In the genomic region with DNA sequence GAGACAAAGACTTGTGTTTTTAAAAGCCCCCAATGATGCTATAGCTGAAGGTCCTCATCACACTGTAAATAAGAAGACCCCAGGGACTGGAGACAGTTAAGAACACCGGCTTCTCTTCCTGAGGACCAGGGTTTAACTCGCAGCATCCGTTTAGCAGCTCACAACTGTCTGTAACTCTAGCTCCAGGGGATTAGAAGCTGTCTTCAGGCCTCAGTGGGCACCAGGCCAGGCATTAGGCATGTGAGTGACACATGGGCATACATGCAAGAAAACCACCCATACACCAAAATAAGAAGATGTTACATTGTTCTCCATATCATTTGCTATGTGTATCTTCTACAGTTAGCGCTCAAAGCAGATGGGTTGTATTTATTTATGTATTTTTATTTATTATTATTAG, we compare ENCODE assay signal across 17 mouse cellular contexts.
DNase-seq lines count a peak whose midpoint lies in the region; ATAC-seq and TF ChIP-seq lines count a peak whose summit lies in the region.
"Had no signal": no experiment of that assay in that cellular context is flagged by ENCODE, and none has a peak within 500 bp of the region (broad histone marks: within the 10 kb centered on the region; RNA-seq: fewer than 3 reads in every experiment).

No protein-coding gene starts in this region.

- no peaks in the 10 kb centered on the region for H3K27me3 ChIP-seq in midbrain, embryonic 11.5 days (ENCODE audit: control insufficient read depth, insufficient read depth, low read length)
- H3K27me3 ChIP-seq in midbrain, embryonic 15.5 days (replicated peaks): no peaks in the 10 kb centered on the region
- H3K27me3 ChIP-seq: hindbrain, embryonic 13.5 days; neural tube, embryonic 12.5 days had no signal

- H3K36me3 ChIP-seq in midbrain, embryonic 11.5 days (ENCODE audit: control insufficient read depth, insufficient read depth, low read length): no peaks in the 10 kb centered on the region
- no peaks in the 10 kb centered on the region for H3K36me3 ChIP-seq in midbrain, embryonic 15.5 days (replicated peaks)
- H3K36me3 ChIP-seq: hindbrain, embryonic 13.5 days; neural tube, embryonic 12.5 days had no signal

- H3K9me3 ChIP-seq in midbrain, embryonic 11.5 days (ENCODE audit: control insufficient read depth, low read length): no peaks in the 10 kb centered on the region
- no peaks in the 10 kb centered on the region for H3K9me3 ChIP-seq in midbrain, embryonic 15.5 days
- H3K9me3 ChIP-seq: hindbrain, embryonic 13.5 days; neural tube, embryonic 12.5 days had no signal

- H3K4me2 ChIP-seq in midbrain, embryonic 11.5 days: no peak overlapping the region
- no peak overlapping the region for H3K4me2 ChIP-seq in midbrain, embryonic 15.5 days
- H3K4me2 ChIP-seq: hindbrain, embryonic 13.5 days; neural tube, embryonic 12.5 days had no signal

- 48% methylated on average over 4 of the region's 4 CpGs for WGBS in midbrain, embryonic 11.5 days
- 45% methylated on average over 4 of the region's 4 CpGs for WGBS in midbrain, embryonic 15.5 days

- H3K4me1 ChIP-seq in midbrain, embryonic 11.5 days (ENCODE audit: control insufficient read depth, insufficient read depth, low read length): no peaks in the 10 kb centered on the region
- peaks cover 14% of the 10 kb centered on the region for H3K4me1 ChIP-seq in midbrain, embryonic 15.5 days
- H3K4me1 ChIP-seq: hindbrain, embryonic 13.5 days; neural tube, embryonic 12.5 days had no signal

- no peak for ATAC-seq in midbrain, embryonic 11.5 days (ENCODE audit: low FRiP score)
- no peak for ATAC-seq in midbrain, embryonic 15.5 days (replicated peaks)
- ATAC-seq: forebrain, postnatal 0 days; lung, postnatal 0 days had no signal

- DNase-seq in gastrocnemius, postnatal 10 days: peak; percentile 20
- no peak for DNase-seq in gastrocnemius, adult 18-20 months (ENCODE audit: low spot score)
- peak; percentile 61 for DNase-seq in midbrain, embryonic 11.5 days (ENCODE audit: low spot score, missing footprints)
- peak; percentile 70 for DNase-seq in brain, embryonic 14.5 days (ENCODE audit: low read depth)
- DNase-seq in retina, postnatal 7 days (ENCODE audit: low read depth, low spot score): peak; percentile 20
- DNase-seq in urinary bladder, postnatal 36 days (ENCODE audit: low spot score in 2 of 2): no peak
- DNase-seq: cerebellum, adult 9-11 months; embryo, embryonic 11 days; forebrain, postnatal 0 days; kidney, adult 18-20 months; thymus, adult 18-20 months; thymus, postnatal 36 days had no signal

- H3K27ac ChIP-seq in midbrain, embryonic 11.5 days (ENCODE audit: low read depth, low read length): no peak overlapping the region
- H3K27ac ChIP-seq in midbrain, embryonic 15.5 days: no peak overlapping the region
- H3K27ac ChIP-seq: hindbrain, embryonic 13.5 days; macrophage; neural tube, embryonic 12.5 days had no signal

- no peak for TF ChIP-seq POLR2A in brain, embryonic 14.5 days (IDR thresholded peaks at IDR 0.05; ENCODE audit: borderline replicate concordance, extremely low read depth, insufficient read depth, insufficient read length, poor library complexity, severe bottlenecking)

- H3K4me3 ChIP-seq in midbrain, embryonic 11.5 days (ENCODE audit: low read depth, low read length): no peak overlapping the region
- H3K4me3 ChIP-seq in midbrain, embryonic 15.5 days: no peak overlapping the region
- H3K4me3 ChIP-seq: hindbrain, embryonic 13.5 days; neural tube, embryonic 12.5 days had no signal

- H3K9ac ChIP-seq in midbrain, embryonic 11.5 days (ENCODE audit: low read length): no peak overlapping the region
- H3K9ac ChIP-seq in midbrain, embryonic 15.5 days: no peak overlapping the region
- H3K9ac ChIP-seq: forebrain, postnatal 0 days; hindbrain, embryonic 13.5 days; neural tube, embryonic 12.5 days had no signal

- no peak for TF ChIP-seq CTCF in brain, embryonic 14.5 days (IDR thresholded peaks at IDR 0.05; ENCODE audit: borderline replicate concordance, extremely low read depth, insufficient read depth, insufficient read length)

Comparison
In these comparisons a context has a peak if more than half of its experiments do, and no peak if none do; other contexts are left out.
1. DNase-seq: peak in gastrocnemius, postnatal 10 days (single experiment), midbrain, embryonic 11.5 days (single experiment), brain, embryonic 14.5 days (single experiment) and retina, postnatal 7 days (single experiment); none in gastrocnemius, adult 18-20 months (single experiment) and urinary bladder, postnatal 36 days (0 of 2).